Mouse (Mus musculus): ENCODE measurements around the gene Spop. TPM values are rescaled to one million over a fixed set of nuclear protein-coding genes. Genes with fewer than 3 reads are reported as not detected.
"Not testable (repeated sequence)": the region's sequence is repeated elsewhere in the genome, so short reads cannot be mapped to it uniquely, and the experiment has no call there.

Gene Spop
- polyA plus RNA-seq, 1 experiment from 2014 or later, result 207 TPM

GRCm38 (mm10) chr11:95406398-95406797 lies 7.5 kb upstream of the Spop start:
- H3K4me1 ChIP-seq; H3K9me3 ChIP-seq; H3K27me3 ChIP-seq (replicated peaks); H3K36me3 ChIP-seq; ATAC-seq (ENCODE audit: low FRiP score, low read depth); H3K4me2 ChIP-seq (replicated peaks); H3K27ac ChIP-seq; H3K4me3 ChIP-seq; H3K9ac ChIP-seq: not testable (repeated sequence)
- 91% methylated on average over 5 of the region's 5 CpGs for WGBS

GRCm38 (mm10) chr11:95409450-95410112 lies 4.3 kb upstream of the Spop start:
- Histone ChIP-seq H3K27ac (no peak overlapping the region), H3K9ac (no peak overlapping the region), H3K4me2 (replicated peaks) (no peak overlapping the region), H3K36me3 (no peaks in the 10 kb centered on the region), H3K4me1 (no peaks in the 10 kb centered on the region), H3K27me3 (replicated peaks) (no peaks in the 10 kb centered on the region), H3K4me3 (no peak overlapping the region), H3K9me3 (no peaks in the 10 kb centered on the region)
- ATAC-seq (ENCODE audit: low FRiP score, low read depth), result no peak
- WGBS, result 87% methylated on average over 10 of the region's 10 CpGs

GRCm38 (mm10) chr11:95411453-95412013 lies 2.3 kb upstream of the Spop start:
- WGBS, result 80% methylated on average over 6 of the region's 6 CpGs
- H3K9me3 ChIP-seq, result no peaks in the 10 kb centered on the region
- no peak overlapping the region for H3K9ac ChIP-seq
- H3K4me2 ChIP-seq (replicated peaks), result no peak overlapping the region
- no peak for ATAC-seq (ENCODE audit: low FRiP score, low read depth)
- H3K27ac ChIP-seq, result no peak overlapping the region
- H3K36me3 ChIP-seq, result no peaks in the 10 kb centered on the region
- H3K4me1 ChIP-seq, result peaks cover 10% of the 10 kb centered on the region
- H3K4me3 ChIP-seq, result no peak overlapping the region
- no peaks in the 10 kb centered on the region for H3K27me3 ChIP-seq (replicated peaks)

- Histone ChIP-seq H3K4me1 (peaks cover 10% of the 10 kb centered on the region), H3K4me3 (no peak overlapping the region), H3K9ac (no peak overlapping the region), H3K27ac (no peak overlapping the region), H3K9me3 (no peaks in the 10 kb centered on the region), H3K4me2 (replicated peaks) (no peak overlapping the region), H3K36me3 (no peaks in the 10 kb centered on the region), H3K27me3 (replicated peaks) (no peaks in the 10 kb centered on the region)
- ATAC-seq (ENCODE audit: low FRiP score, low read depth), result no peak
- 92% methylated on average over 3 of the region's 3 CpGs for WGBS
Measured at GRCm38 (mm10) chr11:95412615-95413014, 1.3 kb upstream of the Spop start.

GRCm38 (mm10) chr11:95414536-95415161 lies 769 bp downstream of the Spop start:
- Histone ChIP-seq H3K4me2 (replicated peaks) (peak overlapping the region; percentile 69), H3K9ac (peak overlapping the region; percentile 57), H3K4me3 (peak overlapping the region; percentile 48), H3K27me3 (replicated peaks) (no peaks in the 10 kb centered on the region), H3K27ac (peak overlapping the region; percentile 72), H3K36me3 (no peaks in the 10 kb centered on the region), H3K9me3 (no peaks in the 10 kb centered on the region), H3K4me1 (peaks cover 10% of the 10 kb centered on the region)
- ATAC-seq (ENCODE audit: low FRiP score, low read depth), result peak; percentile 86
- under 1% methylated on average over 28 of the region's 28 CpGs for WGBS

GRCm38 (mm10) chr11:95415931-95416330 lies 2.1 kb downstream of the Spop start:
- Histone ChIP-seq H3K36me3 (no peaks in the 10 kb centered on the region), H3K4me2 (replicated peaks) (peak overlapping the region; percentile 69), H3K4me3 (no peak overlapping the region), H3K27ac (0 out of 2 replicates have a peak overlapping the region, but pooled peaks have one; percentile 8), H3K4me1 (peaks cover 10% of the 10 kb centered on the region), H3K9ac (peak overlapping the region; percentile 26; the same call in 1 of the 2 replicates), H3K9me3 (no peaks in the 10 kb centered on the region), H3K27me3 (replicated peaks) (no peaks in the 10 kb centered on the region)
- no peak for ATAC-seq (ENCODE audit: low FRiP score, low read depth)

- Histone ChIP-seq H3K27me3 (replicated peaks) (no peaks in the 10 kb centered on the region), H3K4me3 (no peak overlapping the region), H3K9ac (no peak overlapping the region), H3K36me3 (0 out of 2 replicates have a peak, but pooled peaks cover 4% of the 10 kb centered on the region), H3K4me1 (peaks cover 10% of the 10 kb centered on the region), H3K9me3 (no peaks in the 10 kb centered on the region), H3K27ac (no peak overlapping the region), H3K4me2 (replicated peaks) (no peak overlapping the region)
- 90% methylated on average over 5 of the region's 5 CpGs for WGBS
- no peak for ATAC-seq (ENCODE audit: low FRiP score, low read depth)
Measured at GRCm38 (mm10) chr11:95417341-95417740, 3.5 kb downstream of the Spop start.

- Histone ChIP-seq H3K9me3 (no peaks in the 10 kb centered on the region), H3K36me3 (0 out of 2 replicates have a peak, but pooled peaks cover 4% of the 10 kb centered on the region), H3K27me3 (replicated peaks) (no peaks in the 10 kb centered on the region), H3K9ac (no peak overlapping the region), H3K4me2 (replicated peaks) (no peak overlapping the region), H3K27ac (no peak overlapping the region), H3K4me1 (peaks cover 4% of the 10 kb centered on the region; the same call in 1 of the 2 replicates), H3K4me3 (no peak overlapping the region)
- no peak for ATAC-seq (ENCODE audit: low FRiP score, low read depth)
- WGBS, result 87% methylated on average over 2 of the region's 2 CpGs
Measured at GRCm38 (mm10) chr11:95420880-95421435, 7.1 kb downstream of the Spop start.

GRCm38 (mm10) chr11:95423505-95423904 lies 9.6 kb downstream of the Spop start:
- Histone ChIP-seq H3K9me3 (no peaks in the 10 kb centered on the region), H3K4me3 (no peak overlapping the region), H3K9ac (no peak overlapping the region), H3K27me3 (replicated peaks) (no peaks in the 10 kb centered on the region), H3K27ac (no peak overlapping the region), H3K4me2 (replicated peaks) (no peak overlapping the region), H3K4me1 (no peaks in the 10 kb centered on the region), H3K36me3 (0 out of 2 replicates have a peak, but pooled peaks cover 4% of the 10 kb centered on the region)
- ATAC-seq (ENCODE audit: low FRiP score, low read depth), result no peak
- 89% methylated on average over 3 of the region's 3 CpGs for whole genome bisulfite sequencing

- ATAC-seq (ENCODE audit: low FRiP score, low read depth), result no peak
- H3K9ac ChIP-seq, result no peak overlapping the region
- no peak overlapping the region for H3K4me2 ChIP-seq (replicated peaks)
- H3K27me3 ChIP-seq (replicated peaks), result no peaks in the 10 kb centered on the region
- 87% methylated on average over 2 of the region's 2 CpGs for WGBS
- H3K36me3 ChIP-seq, result peaks cover 3% of the 10 kb centered on the region; the same call in 1 of the 2 replicates
- H3K4me3 ChIP-seq, result no peak overlapping the region
- H3K27ac ChIP-seq, result no peak overlapping the region
- no peaks in the 10 kb centered on the region for H3K4me1 ChIP-seq
- H3K9me3 ChIP-seq, result no peaks in the 10 kb centered on the region
Measured at GRCm38 (mm10) chr11:95431344-95431743, 17.5 kb downstream of the Spop start.

- Histone ChIP-seq H3K36me3 (peaks cover 3% of the 10 kb centered on the region; the same call in 1 of the 2 replicates), H3K4me1 (no peaks in the 10 kb centered on the region), H3K9me3 (no peaks in the 10 kb centered on the region), H3K4me3 (no peak overlapping the region), H3K27me3 (replicated peaks) (no peaks in the 10 kb centered on the region), H3K9ac (no peak overlapping the region), H3K27ac (no peak overlapping the region), H3K4me2 (replicated peaks) (no peak overlapping the region)
- 92% methylated on average over 2 of the region's 2 CpGs for WGBS
- ATAC-seq (ENCODE audit: low FRiP score, low read depth), result no peak
Measured at GRCm38 (mm10) chr11:95432194-95432593, 18.3 kb downstream of the Spop start.

- Histone ChIP-seq H3K27me3 (replicated peaks) (no peaks in the 10 kb centered on the region), H3K9me3 (no peaks in the 10 kb centered on the region), H3K4me1 (peaks cover 4% of the 10 kb centered on the region; the same call in 1 of the 2 replicates), H3K36me3 (no peaks in the 10 kb centered on the region; the same call in 1 of the 2 replicates), H3K9ac (no peak overlapping the region), H3K27ac (no peak overlapping the region), H3K4me3 (no peak overlapping the region), H3K4me2 (replicated peaks) (no peak overlapping the region)
- no peak for ATAC-seq (ENCODE audit: low FRiP score, low read depth)
- 27% methylated on average over 2 of the region's 2 CpGs for WGBS
Measured at GRCm38 (mm10) chr11:95445371-95445770, 31.5 kb downstream of the Spop start.

Measured in neural tube, embryonic 12.5 days (tissue).